ENCODE assay signal across 10 mouse cellular contexts in the genomic region with DNA sequence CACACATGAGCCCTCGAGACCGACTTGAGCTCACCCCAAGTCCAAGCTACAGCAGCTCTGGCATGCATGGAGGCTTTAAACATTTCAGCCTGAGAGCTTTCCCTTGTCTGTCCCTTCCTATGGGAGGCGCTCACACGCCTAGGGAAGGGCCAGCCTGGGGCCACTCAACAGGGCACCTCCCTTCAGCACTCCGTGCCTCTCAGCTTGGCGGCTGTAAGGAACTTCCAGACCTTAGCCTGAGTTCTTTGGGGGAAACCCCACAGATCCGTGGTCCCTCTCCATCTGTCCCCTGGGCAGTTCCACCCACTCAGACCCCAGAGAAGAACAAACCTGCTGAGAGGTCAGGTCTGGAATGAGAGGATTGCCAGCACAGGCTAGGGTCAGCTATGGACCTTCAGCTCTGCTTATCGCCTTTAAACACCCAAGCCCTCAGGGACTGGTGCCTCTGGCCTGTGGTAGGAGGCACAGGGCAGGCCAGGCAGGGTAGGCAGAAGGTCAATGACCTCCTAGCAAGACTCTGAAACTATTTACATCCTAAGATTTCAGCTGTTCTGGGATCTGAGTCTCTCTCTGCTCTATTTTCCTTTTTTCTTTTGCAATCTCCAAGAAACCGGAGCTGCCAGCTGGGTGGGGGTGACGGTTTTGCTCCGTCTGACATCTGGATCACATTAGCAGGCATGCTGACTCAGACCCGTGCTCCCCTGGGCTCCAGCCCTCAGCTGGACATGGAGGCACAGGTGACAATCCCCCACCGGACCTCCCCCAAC. TPM values are rescaled to one million over a fixed set of nuclear protein-coding genes. Genes with fewer than 3 reads are reported as not detected.
DNase-seq lines count a peak whose midpoint lies in the region; ATAC-seq and TF ChIP-seq lines count a peak whose summit lies in the region.
"Had no signal": no experiment of that assay in that cellular context is flagged by ENCODE, and none has a peak within 500 bp of the region (broad histone marks: within the 10 kb centered on the region; RNA-seq: fewer than 3 reads in every experiment).

No protein-coding gene starts in this region.

- no peak overlapping the region for H3K4me3 ChIP-seq in kidney, embryonic 15.5 days (replicated peaks)
- peak overlapping the region; percentile 7 for H3K4me3 ChIP-seq in gastrocnemius, adult 2 months
- no peak overlapping the region for H3K4me3 ChIP-seq in limb, embryonic 13.5 days
- no peak overlapping the region for H3K4me3 ChIP-seq in midbrain, embryonic 15.5 days
- H3K4me3 ChIP-seq: megakaryocyte, embryonic 14.5 days had no signal

- no peak for DNase-seq in kidney, postnatal 36 days
- peak; percentile 46 for DNase-seq in adrenal gland, postnatal 25 days
- peak; percentile 88 for DNase-seq in gastrocnemius, adult 2 months
- DNase-seq in cerebellum, adult 11 months, result no peak
- no peak for DNase-seq in layer of hippocampus, adult 9-10 months (ENCODE audit: low spot score)
- DNase-seq: cerebellum, postnatal 14 days had no signal

- peak; percentile 40; the same call in 1 of the 2 replicates for TF ChIP-seq CTCF in gastrocnemius, adult 2 months (IDR thresholded peaks at IDR 0.05)

- 37% methylated on average over 13 of the region's 13 CpGs for WGBS in kidney, embryonic 15.5 days
- 18% methylated on average over 13 of the region's 13 CpGs for WGBS in limb, embryonic 13.5 days
- WGBS in midbrain, embryonic 15.5 days, result 51% methylated on average over 13 of the region's 13 CpGs

- H3K4me2 ChIP-seq in kidney, embryonic 15.5 days, result no peak overlapping the region
- peak overlapping the region; percentile 34 for H3K4me2 ChIP-seq in limb, embryonic 13.5 days (replicated peaks)
- H3K4me2 ChIP-seq in midbrain, embryonic 15.5 days, result no peak overlapping the region

- H3K36me3 ChIP-seq in kidney, embryonic 15.5 days, result peaks cover 24% of the 10 kb centered on the region
- peaks cover 53% of the 10 kb centered on the region for H3K36me3 ChIP-seq in limb, embryonic 13.5 days
- no peaks in the 10 kb centered on the region for H3K36me3 ChIP-seq in midbrain, embryonic 15.5 days (replicated peaks)

- intact Hi-C loops in gastrocnemius, adult 2 months (cut with DNase I), result no loop called here

- H3K4me1 ChIP-seq in kidney, embryonic 15.5 days, result peaks cover 35% of the 10 kb centered on the region
- H3K4me1 ChIP-seq in limb, embryonic 13.5 days, result peaks cover 58% of the 10 kb centered on the region
- H3K4me1 ChIP-seq in midbrain, embryonic 15.5 days, result no peaks in the 10 kb centered on the region

- peak overlapping the region; percentile 33; the same call in 1 of the 2 replicates for H3K27ac ChIP-seq in kidney, embryonic 15.5 days
- H3K27ac ChIP-seq in gastrocnemius, adult 2 months, result peak overlapping the region; percentile 89
- H3K27ac ChIP-seq in limb, embryonic 13.5 days, result peak overlapping the region; percentile 80
- no peak overlapping the region for H3K27ac ChIP-seq in midbrain, embryonic 15.5 days

- no peaks in the 10 kb centered on the region for H3K9me3 ChIP-seq in kidney, embryonic 15.5 days (replicated peaks)
- no peaks in the 10 kb centered on the region for H3K9me3 ChIP-seq in limb, embryonic 13.5 days
- H3K9me3 ChIP-seq in midbrain, embryonic 15.5 days, result no peaks in the 10 kb centered on the region
- H3K9me3 ChIP-seq: megakaryocyte, embryonic 14.5 days had no signal

- H3K9ac ChIP-seq in kidney, embryonic 15.5 days, result no peak overlapping the region
- H3K9ac ChIP-seq in limb, embryonic 13.5 days, result peak overlapping the region; percentile 45
- H3K9ac ChIP-seq in midbrain, embryonic 15.5 days, result no peak overlapping the region

- no peaks in the 10 kb centered on the region for H3K27me3 ChIP-seq in kidney, embryonic 15.5 days
- H3K27me3 ChIP-seq in limb, embryonic 13.5 days, result no peaks in the 10 kb centered on the region
- no peaks in the 10 kb centered on the region for H3K27me3 ChIP-seq in midbrain, embryonic 15.5 days (replicated peaks)

- ATAC-seq in kidney, embryonic 15.5 days (replicated peaks; ENCODE audit: low FRiP score), result 0 out of 2 replicates have a peak, but pooled peaks have one; percentile 29
- ATAC-seq in limb, embryonic 13.5 days (ENCODE audit: low FRiP score, low read depth), result no peak; the same call in none of the 2 replicates
- no peak for ATAC-seq in midbrain, embryonic 15.5 days (replicated peaks)

RNA-seq across cellular contexts. Expression of gene Zcchc24, which starts 19.5 kb away (rescaled TPM):
- 18.3 and 21.0 TPM in 2 replicates for polyA plus RNA-seq in kidney, embryonic 15.5 days (2015; fragmentation: Nextera tagmentation; extraction: Ambion mirVana)
- 16.2 and 18.4 TPM in 2 replicates for total RNA-seq in adrenal gland, postnatal 25 days (2021)
- 10 to 100 TPM; 40.6 to 59.3 TPM for total RNA-seq in gastrocnemius, adult 2 months (2021)
- polyA plus RNA-seq in limb, embryonic 13.5 days (2015; fragmentation: Nextera tagmentation; extraction: Ambion mirVana), result 34.7 and 37.6 TPM in 2 replicates
- polyA plus RNA-seq in midbrain, embryonic 15.5 days (2015; fragmentation: Nextera tagmentation; extraction: Ambion mirVana), result 12.3 and 14.2 TPM in 2 replicates

RNA-seq across cellular contexts. Expression of gene Ppif, which starts 55.4 kb away (rescaled TPM):
- polyA plus RNA-seq in kidney, embryonic 15.5 days (2015; fragmentation: Nextera tagmentation; extraction: Ambion mirVana), result 41.5 and 42.1 TPM in 2 replicates
- total RNA-seq in adrenal gland, postnatal 25 days (2021), result 29.4 and 35.9 TPM in 2 replicates
- 10 to 100 TPM; 26.0 to 43.4 TPM for total RNA-seq in gastrocnemius, adult 2 months (2021)
- 31.8 and 34.4 TPM in 2 replicates for polyA plus RNA-seq in limb, embryonic 13.5 days (2015; fragmentation: Nextera tagmentation; extraction: Ambion mirVana)
- 30.6 and 32.0 TPM in 2 replicates for polyA plus RNA-seq in midbrain, embryonic 15.5 days (2015; fragmentation: Nextera tagmentation; extraction: Ambion mirVana)

Comparison
In these comparisons a context has a peak if more than half of its experiments do, and no peak if none do; other contexts are left out.
1. DNase-seq: peak in adrenal gland, postnatal 25 days (single experiment) and gastrocnemius, adult 2 months (single experiment); none in kidney, postnatal 36 days (0 of 2), cerebellum, adult 11 months (single experiment) and layer of hippocampus, adult 9-10 months (single experiment).